Comparison of ENCODE assay signal across 12 mouse cellular contexts in the genomic region with DNA sequence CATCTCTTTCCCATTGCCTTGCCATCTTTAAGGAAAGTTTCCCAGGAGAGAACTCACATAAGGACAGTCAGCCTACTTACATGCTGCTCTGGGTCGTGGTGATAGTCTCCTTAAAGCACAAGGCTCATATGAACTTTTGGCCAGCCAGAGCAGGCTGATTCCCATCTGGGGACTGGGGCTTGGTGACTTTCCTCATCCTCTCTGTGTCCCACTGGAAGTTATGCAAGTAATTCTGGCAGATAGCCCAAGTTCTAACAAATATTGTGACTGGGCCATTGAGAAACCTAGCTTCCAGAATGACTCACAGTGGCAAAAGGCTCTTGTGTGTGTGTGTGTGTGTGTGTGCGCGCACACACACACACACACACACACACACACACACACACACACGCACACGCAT.
A peak's percentile ranks its signal among the peaks of the same experiment; 100 is the strongest.
DNase-seq lines count a peak whose midpoint lies in the region; ATAC-seq lines count a peak whose summit lies in the region.
"Had no signal": no experiment of that assay in that cellular context is flagged by ENCODE, and none has a peak within 500 bp of the region (broad histone marks: within the 10 kb centered on the region; RNA-seq: fewer than 3 reads in every experiment).

No protein-coding gene starts in this region.

- no peak overlapping the region for H3K4me2 ChIP-seq in forebrain, embryonic 14.5 days (ENCODE audit: low read length)
- H3K4me2 ChIP-seq in forebrain, embryonic 11.5 days (ENCODE audit: low read depth, low read length, severe bottlenecking), result no peak overlapping the region
- no peak overlapping the region for H3K4me2 ChIP-seq in kidney, embryonic 15.5 days
- H3K4me2 ChIP-seq: heart, embryonic 15.5 days; limb, embryonic 15.5 days had no signal

- WGBS in forebrain, embryonic 14.5 days, result 91% methylated on average over 5 of the region's 5 CpGs
- 90% methylated on average over 5 of the region's 5 CpGs for WGBS in forebrain, embryonic 11.5 days
- 89% methylated on average over 5 of the region's 5 CpGs for WGBS in kidney, embryonic 15.5 days

- no peak for ATAC-seq in forebrain, embryonic 14.5 days
- ATAC-seq in forebrain, embryonic 11.5 days (replicated peaks; ENCODE audit: low FRiP score), result no peak
- no peak for ATAC-seq in kidney, embryonic 15.5 days (replicated peaks; ENCODE audit: low FRiP score)

- no peaks in the 10 kb centered on the region for H3K36me3 ChIP-seq in forebrain, embryonic 14.5 days (ENCODE audit: control insufficient read depth, insufficient read depth, low read length)
- H3K36me3 ChIP-seq in forebrain, embryonic 11.5 days (ENCODE audit: control insufficient read depth, insufficient read depth, low read length), result no peaks in the 10 kb centered on the region
- no peaks in the 10 kb centered on the region for H3K36me3 ChIP-seq in kidney, embryonic 15.5 days
- H3K36me3 ChIP-seq: heart, embryonic 15.5 days; limb, embryonic 15.5 days had no signal

- H3K9me3 ChIP-seq in forebrain, embryonic 14.5 days (replicated peaks; ENCODE audit: control insufficient read depth, low read length), result no peaks in the 10 kb centered on the region
- H3K9me3 ChIP-seq in forebrain, embryonic 11.5 days (ENCODE audit: control insufficient read depth, low read length), result no peaks in the 10 kb centered on the region
- no peaks in the 10 kb centered on the region for H3K9me3 ChIP-seq in kidney, embryonic 15.5 days (replicated peaks)
- H3K9me3 ChIP-seq: heart, embryonic 15.5 days; limb, embryonic 15.5 days had no signal

- no peaks in the 10 kb centered on the region for H3K4me1 ChIP-seq in forebrain, embryonic 14.5 days (ENCODE audit: control insufficient read depth, insufficient read depth, low read length)
- no peaks in the 10 kb centered on the region for H3K4me1 ChIP-seq in forebrain, embryonic 11.5 days (replicated peaks; ENCODE audit: control insufficient read depth, insufficient read depth, low read length)
- no peaks in the 10 kb centered on the region for H3K4me1 ChIP-seq in kidney, embryonic 15.5 days
- H3K4me1 ChIP-seq: heart, embryonic 15.5 days; limb, embryonic 15.5 days had no signal

- peak; percentile 14 for DNase-seq in forebrain, embryonic 14.5 days (ENCODE audit: low spot score)
- no peak for DNase-seq in forebrain, embryonic 11.5 days (ENCODE audit: low spot score)
- peak; percentile 15 for DNase-seq in kidney, postnatal 10 days
- peak; percentile 8 for DNase-seq in gastrocnemius, postnatal 14 days
- peak; percentile 61 for DNase-seq in lung, postnatal 10 days
- DNase-seq in T-cell, adult 2 months (ENCODE audit: low spot score), result no peak
- no peak for DNase-seq in right cerebral cortex, adult 2 months (ENCODE audit: low spot score in 2 of 2)
- DNase-seq: retina, postnatal 1 day; thymus, postnatal 14 days had no signal

- intact Hi-C loops in gastrocnemius, postnatal 14 days (cut with DNase I; ENCODE audit: low total_unique reads), result no loop called here

- no peak overlapping the region for H3K27ac ChIP-seq in forebrain, embryonic 14.5 days (ENCODE audit: low read depth, low read length)
- H3K27ac ChIP-seq in forebrain, embryonic 11.5 days (ENCODE audit: low read depth, low read length), result no peak overlapping the region
- no peak overlapping the region for H3K27ac ChIP-seq in kidney, embryonic 15.5 days
- H3K27ac ChIP-seq: heart, embryonic 15.5 days; limb, embryonic 15.5 days had no signal

- H3K4me3 ChIP-seq in forebrain, embryonic 14.5 days (ENCODE audit: low read depth, low read length), result no peak overlapping the region
- no peak overlapping the region for H3K4me3 ChIP-seq in forebrain, embryonic 11.5 days (ENCODE audit: low read depth, low read length)
- H3K4me3 ChIP-seq in kidney, embryonic 15.5 days (replicated peaks), result no peak overlapping the region
- H3K4me3 ChIP-seq: heart, embryonic 15.5 days; limb, embryonic 15.5 days had no signal

- H3K27me3 ChIP-seq in forebrain, embryonic 14.5 days (replicated peaks; ENCODE audit: control insufficient read depth, insufficient read depth, low read length), result no peaks in the 10 kb centered on the region
- no peaks in the 10 kb centered on the region for H3K27me3 ChIP-seq in forebrain, embryonic 11.5 days (ENCODE audit: control insufficient read depth, insufficient read depth, low read length)
- no peaks in the 10 kb centered on the region for H3K27me3 ChIP-seq in kidney, embryonic 15.5 days
- H3K27me3 ChIP-seq: heart, embryonic 15.5 days; limb, embryonic 15.5 days had no signal

- H3K9ac ChIP-seq in forebrain, embryonic 14.5 days (ENCODE audit: low read length), result no peak overlapping the region
- H3K9ac ChIP-seq in forebrain, embryonic 11.5 days (ENCODE audit: low read length), result no peak overlapping the region
- no peak overlapping the region for H3K9ac ChIP-seq in kidney, embryonic 15.5 days
- H3K9ac ChIP-seq: heart, embryonic 15.5 days; limb, embryonic 15.5 days had no signal

Comparison
In these comparisons a context has a peak if more than half of its experiments do, and no peak if none do; other contexts are left out.
1. DNase-seq: peak in forebrain, embryonic 14.5 days (single experiment), kidney, postnatal 10 days (single experiment), gastrocnemius, postnatal 14 days (single experiment) and lung, postnatal 10 days (single experiment); none in forebrain, embryonic 11.5 days (single experiment), T-cell, adult 2 months (single experiment) and right cerebral cortex, adult 2 months (0 of 2).